Mouse (Mus musculus) hindbrain, postnatal 0 days (tissue): ENCODE results near the gene Rara. TPM values are rescaled to one million over a fixed set of nuclear protein-coding genes. Genes with fewer than 3 reads are reported as not detected.

Experiments used
- ATAC-seq: fragments of 200-750 bp; cut with Nextera tagmentation; 2 replicates; pipeline ENCODE4 v1.8.0; 2017; ENCODE audit warnings: mild to moderate bottlenecking, moderate TSS enrichment, moderate library complexity
- DNase-seq: peaks from one replicate; pipeline ENCODE4 v3.0.0-alpha.2; 2015; ENCODE audit warnings: low spot score
- H3K27ac ChIP-seq: fragments of 300-500 bp; sonication (generic); 2 replicates; pipeline ENCODE4 v1.5.1; 2014; ENCODE audit warnings: mild to moderate bottlenecking
- H3K27me3 ChIP-seq: fragments of 300-500 bp; sonication (generic); 2 replicates; pipeline ENCODE4 v1.6.1; 2014; ENCODE audit warnings: low read length, mixed read lengths; ENCODE audit not compliant: insufficient read depth
- H3K36me3 ChIP-seq: fragments of 300-500 bp; sonication (generic); 2 replicates; pipeline ENCODE4 v1.6.1; 2014; ENCODE audit warnings: low read length, mixed read lengths; ENCODE audit not compliant: insufficient read depth
- H3K4me1 ChIP-seq: fragments of 300-500 bp; sonication (generic); 2 replicates; pipeline ENCODE4 v1.6.1; 2014; ENCODE audit warnings: antibody characterized with exemption, low read length, mixed read lengths; ENCODE audit not compliant: insufficient read depth
- H3K4me2 ChIP-seq: fragments of 300-500 bp; sonication (generic); 2 replicates; pipeline ENCODE4 v1.6.1; 2014; ENCODE audit warnings: low read depth, mild to moderate bottlenecking, low read length, moderate library complexity, mixed read lengths
- H3K4me3 ChIP-seq: fragments of 300-500 bp; sonication (generic); 2 replicates; pipeline ENCODE4 v1.5.1; 2014; ENCODE audit warnings: low read length
- H3K9ac ChIP-seq: fragments of 300-500 bp; sonication (generic); replicated peaks from 2 replicates; pipeline ENCODE4 v1.6.1; 2014; ENCODE audit warnings: mild to moderate bottlenecking, low read length, moderate library complexity, mixed read lengths
- H3K9me3 ChIP-seq: fragments of 300-500 bp; sonication (generic); 2 replicates; pipeline ENCODE4 v1.6.1; 2016; ENCODE audit warnings: low read length, mixed read lengths
- CTCF ChIP-seq: IDR thresholded peaks from 2 replicates; pipeline ENCODE4 v1.5.1; 2016; ENCODE audit warnings: antibody characterized with exemption, control low read depth, low read depth
- WGBS: fragments of 180-500 bp; shearing (Covaris S2); extraction: QIAGEN DNeasy Blood & Tissue Kit; methylation state at CpG from one replicate; pipeline ENCODE4 v1.1.7; 2014; 5-methylcytosine and 5-hydroxymethylcytosine counted together
- polyA plus RNA-seq: library from polyadenylated mRNA; unstranded; fragments of >200 nt; fragmentation: Nextera tagmentation; extraction: Ambion mirVana; gene quantifications from 2 replicates; pipeline ENCODE4 v1.2.1, GENCODE M21; 2015
- total RNA-seq: library from RNA; depleted of rRNA; stranded (reverse); fragments of >200 nt; gene quantifications from 2 replicates; pipeline ENCODE4 v1.2.3, GENCODE M21; 2014

Gene Rara
- total and polyA plus RNA-seq, 2 experiments from 2014 or later, result 9.5 to 19.2 TPM

- Histone ChIP-seq H3K36me3 (no peaks in the 10 kb centered on the region; the same call in 1 of the 2 replicates), H3K4me2 (no peak overlapping the region), H3K27me3 (no peaks in the 10 kb centered on the region), H3K9me3 (no peaks in the 10 kb centered on the region), H3K27ac (0 out of 2 replicates have a peak overlapping the region, but pooled peaks have one; percentile 32), H3K4me1 (peaks cover 72% of the 10 kb centered on the region), H3K9ac (no peak overlapping the region), H3K4me3 (no peak overlapping the region)
- peak; percentile 61 for TF ChIP-seq CTCF
- ATAC-seq, result peak; percentile 60
- peak; percentile 86 for DNase-seq
- 17% methylated on average over 9 of the region's 9 CpGs for WGBS
Measured at GRCm38 (mm10) chr11:98966499-98967141, 39.0 kb downstream of the Rara start.

DNA sequence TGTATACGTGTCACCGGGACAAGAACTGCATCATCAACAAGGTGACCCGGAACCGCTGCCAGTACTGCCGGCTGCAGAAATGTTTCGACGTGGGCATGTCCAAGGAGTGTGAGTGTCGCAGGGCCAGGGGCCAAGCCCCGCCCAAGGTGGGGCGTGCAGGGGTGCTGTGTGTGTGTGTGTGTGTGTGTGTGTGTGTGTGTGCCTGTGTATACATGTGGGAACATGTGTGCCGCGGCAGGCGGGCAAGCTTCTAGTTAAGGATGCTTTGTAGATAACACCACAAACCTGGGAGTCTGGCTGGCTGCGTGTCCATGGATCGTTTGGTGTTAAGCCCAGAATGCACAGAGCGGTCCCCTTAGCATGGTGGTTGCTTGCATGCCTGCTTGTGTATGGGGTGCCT lies 40.5 kb downstream of the Rara start:
- no peaks in the 10 kb centered on the region for H3K27me3 ChIP-seq
- no peak for TF ChIP-seq CTCF
- ATAC-seq (no peak), DNase-seq (no peak)
- no peak overlapping the region for H3K4me2 ChIP-seq
- no peak overlapping the region for H3K9ac ChIP-seq
- 35% methylated on average over 16 of the region's 16 CpGs for WGBS
- H3K4me1 ChIP-seq, result peaks cover 72% of the 10 kb centered on the region
- H3K27ac ChIP-seq, result peak overlapping the region; percentile 64
- peaks cover 4% of the 10 kb centered on the region for H3K36me3 ChIP-seq
- no peaks in the 10 kb centered on the region for H3K9me3 ChIP-seq
- no peak overlapping the region for H3K4me3 ChIP-seq

- DNase-seq, result peak; percentile 60
- Histone ChIP-seq H3K9ac (0 out of 2 replicates have a peak overlapping the region, but pooled peaks have one; percentile 28), H3K4me1 (peaks cover 67% of the 10 kb centered on the region), H3K9me3 (no peaks in the 10 kb centered on the region), H3K4me3 (no peak overlapping the region), H3K36me3 (peaks cover 12% of the 10 kb centered on the region), H3K4me2 (peak overlapping the region; percentile 37; the same call in 1 of the 2 replicates), H3K27ac (peak overlapping the region; percentile 64), H3K27me3 (no peaks in the 10 kb centered on the region)
- 7% methylated on average over 19 of the region's 20 CpGs for WGBS
- no peak for ATAC-seq
- no peak for TF ChIP-seq CTCF
Measured at GRCm38 (mm10) chr11:98968716-98969495, 41.3 kb downstream of the Rara start.

DNA sequence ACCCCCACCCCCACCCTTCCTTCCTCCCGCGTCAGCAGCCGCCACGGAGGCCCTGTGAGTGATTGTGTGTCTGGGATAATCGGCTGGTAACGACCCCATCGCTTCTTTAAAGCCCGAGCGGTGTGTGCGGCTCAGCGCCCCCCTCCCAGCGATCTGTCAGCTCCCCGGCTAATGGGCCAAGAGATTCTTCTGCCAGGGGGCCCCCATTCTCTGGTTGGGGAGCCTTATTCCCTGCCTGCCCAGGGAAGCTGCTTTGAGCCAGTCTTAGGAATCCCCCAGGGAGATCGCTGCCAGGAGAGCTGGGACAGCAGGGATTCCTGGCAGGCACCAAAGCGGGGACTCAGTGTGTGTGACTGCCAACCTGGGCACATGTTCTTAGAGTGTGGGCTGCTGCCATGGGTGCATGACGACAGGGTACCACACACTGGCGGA lies 41.9 kb downstream of the Rara start:
- Histone ChIP-seq H3K27ac (peak overlapping the region; percentile 8), H3K27me3 (no peaks in the 10 kb centered on the region), H3K4me1 (peaks cover 61% of the 10 kb centered on the region), H3K4me3 (no peak overlapping the region), H3K4me2 (0 out of 2 replicates have a peak overlapping the region, but pooled peaks have one; percentile 4), H3K9ac (no peak overlapping the region), H3K36me3 (peaks cover 12% of the 10 kb centered on the region), H3K9me3 (no peaks in the 10 kb centered on the region)
- WGBS, result 15% methylated on average over 17 of the region's 17 CpGs
- no peak for TF ChIP-seq CTCF
- ATAC-seq (peak; percentile 38; the same call in 1 of the 2 replicates), DNase-seq (peak; percentile 73)

DNA sequence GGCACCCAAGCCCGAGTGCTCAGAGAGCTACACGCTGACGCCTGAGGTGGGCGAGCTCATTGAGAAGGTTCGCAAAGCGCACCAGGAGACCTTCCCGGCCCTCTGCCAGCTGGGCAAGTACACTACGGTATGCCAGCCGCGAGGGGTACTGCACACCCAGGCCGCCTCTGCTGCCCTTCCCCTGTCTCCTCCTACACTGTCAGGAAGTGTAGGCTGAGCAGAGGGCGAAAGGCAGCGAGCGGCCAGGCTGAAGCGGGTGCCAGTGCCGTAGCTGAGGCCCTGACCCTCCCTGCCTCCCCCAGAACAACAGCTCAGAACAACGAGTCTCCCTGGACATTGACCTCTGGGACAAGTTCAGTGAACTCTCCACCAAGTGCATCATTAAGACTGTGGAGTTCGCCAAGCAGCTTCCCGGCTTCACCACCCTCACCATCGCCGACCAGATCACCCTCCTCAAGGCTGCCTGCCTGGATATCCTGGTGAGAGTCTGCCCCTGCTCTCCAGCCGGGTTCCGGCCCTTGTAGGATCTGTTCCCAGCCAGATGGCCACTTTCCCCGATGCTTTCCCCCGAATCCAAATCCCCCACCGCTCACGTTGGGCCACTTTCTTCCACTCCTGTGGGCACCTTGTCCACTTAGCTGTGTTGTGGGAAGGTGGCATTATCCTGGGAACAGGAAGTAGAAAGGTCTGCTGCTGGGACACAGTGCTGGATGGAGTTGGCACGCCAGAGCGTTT lies 42.7 kb downstream of the Rara start:
- WGBS, result 40% methylated on average over 29 of the region's 29 CpGs
- Histone ChIP-seq H3K9ac (no peak overlapping the region), H3K4me1 (peaks cover 53% of the 10 kb centered on the region), H3K36me3 (peaks cover 12% of the 10 kb centered on the region), H3K27ac (no peak overlapping the region), H3K27me3 (no peaks in the 10 kb centered on the region), H3K9me3 (no peaks in the 10 kb centered on the region), H3K4me2 (no peak overlapping the region), H3K4me3 (no peak overlapping the region)
- DNase-seq (no peak), ATAC-seq (no peak)
- TF ChIP-seq CTCF, result no peak

DNA sequence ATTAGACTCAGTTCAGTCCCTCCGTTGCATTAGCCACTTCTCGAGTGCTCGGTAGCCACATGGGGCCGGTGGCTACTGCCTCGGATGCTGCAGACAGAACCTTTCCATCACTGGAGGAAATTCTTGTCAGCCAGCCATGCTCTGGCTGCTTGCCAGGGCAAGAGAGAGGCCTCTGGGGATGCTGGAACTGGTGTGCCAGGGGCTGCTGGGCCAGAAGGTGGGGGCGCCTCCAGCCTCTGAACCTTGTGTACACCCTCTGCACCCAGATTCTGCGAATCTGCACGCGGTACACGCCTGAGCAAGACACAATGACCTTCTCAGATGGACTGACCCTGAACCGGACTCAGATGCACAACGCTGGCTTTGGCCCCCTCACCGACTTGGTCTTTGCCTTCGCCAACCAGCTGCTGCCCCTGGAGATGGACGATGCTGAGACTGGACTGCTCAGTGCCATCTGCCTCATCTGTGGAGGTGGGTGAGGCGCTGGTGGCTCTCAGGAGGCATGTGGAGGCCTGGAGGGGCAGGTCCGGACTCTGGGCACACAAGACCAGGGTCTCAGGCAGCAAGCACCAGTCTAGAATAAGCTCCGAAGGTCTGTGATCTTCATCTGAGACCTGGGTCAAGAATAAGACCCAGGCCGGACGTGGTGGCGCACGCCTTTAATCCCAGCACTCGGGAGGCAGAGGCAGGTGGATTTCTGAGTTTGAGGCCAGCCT lies 43.9 kb downstream of the Rara start:
- Histone ChIP-seq H3K9ac (no peak overlapping the region), H3K4me3 (no peak overlapping the region), H3K27me3 (no peaks in the 10 kb centered on the region), H3K27ac (peak overlapping the region; percentile 48; the same call in 1 of the 2 replicates), H3K4me2 (no peak overlapping the region), H3K9me3 (no peaks in the 10 kb centered on the region), H3K4me1 (peaks cover 42% of the 10 kb centered on the region), H3K36me3 (peaks cover 12% of the 10 kb centered on the region)
- no peak for TF ChIP-seq CTCF
- ATAC-seq (0 out of 2 replicates have a peak, but pooled peaks have one; percentile 6), DNase-seq (peak; percentile 79)
- WGBS, result 39% methylated on average over 23 of the region's 23 CpGs
